Mouse (Mus musculus) spleen, postnatal 36 days (tissue): ENCODE results near the gene Gm8369.
A peak's percentile ranks its signal among the peaks of the same experiment; 100 is the strongest.
"Not testable (repeated sequence)": the region's sequence is repeated elsewhere in the genome, so short reads cannot be mapped to it uniquely, and the experiment has no call there.

Experiments used
- DNase-seq, 2 experiments: peaks; one replicate each; pipeline ENCODE4 v3.0.0; 2022; ENCODE audit warnings: low spot score in 2 of 2, mixed read lengths in 1 of 2

Gm8369 gene

GRCm38 (mm10) chr19:11485746-11486145 lies at the start of gene Gm8369:
Gm8369 (plus strand) TSS chr19:11485938.
- DNase-seq: peak; percentile 45 to 53

- peak; percentile 29 to 33 for DNase-seq
Measured at GRCm38 (mm10) chr19:11443338-11443737, 42.4 kb upstream of the Gm8369 start, which contains the start of gene Ms4a4b. Ms4a4b (plus strand) TSS chr19:11443553.

DNA sequence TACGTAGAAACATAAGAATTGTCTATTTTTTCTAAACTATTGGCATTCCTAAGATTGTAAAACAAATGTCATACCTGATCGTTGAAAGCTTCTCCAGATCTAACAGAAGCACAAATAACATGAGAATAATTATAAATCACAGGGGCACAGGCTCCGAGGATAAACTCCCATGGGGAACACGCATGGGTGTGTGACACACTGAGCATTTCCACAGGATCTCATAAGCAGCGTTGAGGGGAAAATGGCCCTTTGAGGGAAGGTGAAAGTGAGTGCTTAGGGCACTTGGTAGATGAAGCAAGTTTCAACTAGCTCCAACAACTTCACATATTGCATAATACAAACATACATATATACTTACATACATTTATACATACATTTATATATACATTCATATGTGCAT lies 41.8 kb upstream of the Gm8369 start:
- DNase-seq: no peak

GRCm38 (mm10) chr19:11447238-11447637 lies 38.5 kb upstream of the Gm8369 start:
- peak in 1 of 2 experiments; percentile 36 for DNase-seq

DNA sequence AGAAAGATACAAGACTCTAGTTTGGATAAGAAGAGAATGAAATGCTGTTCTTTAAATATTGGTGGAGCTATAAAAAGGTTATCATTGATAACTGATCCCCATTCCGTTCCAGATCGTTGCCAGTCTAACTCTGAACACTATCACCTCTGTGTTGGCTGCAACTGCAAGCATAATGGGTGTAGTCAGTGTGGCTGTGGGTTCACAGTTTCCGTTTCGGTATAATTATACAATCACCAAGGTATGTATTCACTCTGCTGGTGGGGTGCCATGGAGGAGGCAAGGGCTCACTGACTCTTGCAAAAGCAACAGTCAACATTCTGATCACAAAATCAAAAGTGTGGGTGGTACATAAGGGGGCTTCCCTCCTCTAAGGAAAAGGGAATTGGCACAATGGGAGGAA lies 26.7 kb upstream of the Gm8369 start:
- not testable (repeated sequence) for DNase-seq

GRCm38 (mm10) chr19:11464795-11465194 lies 20.9 kb upstream of the Gm8369 start:
- not testable (repeated sequence) for DNase-seq

GRCm38 (mm10) chr19:11466471-11466870 lies 19.3 kb upstream of the Gm8369 start:
- DNase-seq: no peak

GRCm38 (mm10) chr19:11468361-11468760 lies 17.4 kb upstream of the Gm8369 start:
- not testable (repeated sequence) for DNase-seq

- DNase-seq: peak in 1 of 2 experiments; percentile 32
Measured at GRCm38 (mm10) chr19:11469215-11469614, 16.5 kb upstream of the Gm8369 start, which contains the start of gene Ms4a6c. Ms4a6c (plus strand) TSS chr19:11469366.

- peak in 1 of 2 experiments; percentile 38 for DNase-seq
Measured at GRCm38 (mm10) chr19:11479714-11480113, 6.0 kb upstream of the Gm8369 start.

GRCm38 (mm10) chr19:11482684-11483083 lies 3.1 kb upstream of the Gm8369 start:
- DNase-seq: no peak

DNA sequence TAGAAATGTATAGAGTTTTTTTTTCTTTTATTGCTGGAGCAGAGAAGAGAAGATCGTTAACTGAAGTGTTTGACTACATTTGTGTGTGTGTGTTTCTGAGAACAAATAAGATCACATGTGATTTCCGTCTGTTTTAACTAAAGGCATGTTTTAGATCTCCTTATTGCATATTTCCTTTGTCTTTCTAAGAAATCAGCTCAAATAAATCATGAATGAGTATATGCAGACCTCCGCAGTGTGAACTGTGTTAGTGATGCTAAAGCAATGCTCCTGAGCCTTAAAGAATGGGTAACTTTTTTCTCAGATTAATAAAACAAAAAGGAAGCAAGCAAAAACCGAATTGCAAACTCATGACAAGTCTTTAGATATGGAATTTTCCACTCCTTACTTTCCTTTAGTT lies 1.8 kb upstream of the Gm8369 start:
- DNase-seq: no peak

- DNase-seq: peak; percentile 69 to 72
Measured at GRCm38 (mm10) chr19:11484388-11484787, 1.4 kb upstream of the Gm8369 start.

DNA sequence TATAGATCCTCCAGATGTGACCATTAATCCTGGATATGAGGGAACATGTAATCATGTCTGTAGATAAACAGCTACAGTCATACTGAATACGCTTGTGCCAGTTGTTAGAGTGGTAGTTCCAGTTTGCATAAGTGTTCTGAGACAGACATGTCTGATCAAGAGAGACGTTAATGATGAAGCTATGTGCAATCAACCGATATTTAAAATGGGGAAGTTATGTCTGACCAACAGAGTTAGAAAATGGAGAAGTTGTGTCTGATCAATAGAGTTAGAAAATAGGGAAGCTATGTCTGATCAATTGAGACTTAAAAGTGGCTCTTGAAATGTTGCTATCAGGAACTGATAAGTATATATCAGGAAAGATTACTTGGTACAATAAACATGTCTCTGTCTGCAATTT lies 472 bp upstream of the Gm8369 start:
- peak; percentile 42 to 60 for DNase-seq

GRCm38 (mm10) chr19:11486599-11486998 lies 861 bp downstream of the Gm8369 start:
- no peak for DNase-seq

DNA sequence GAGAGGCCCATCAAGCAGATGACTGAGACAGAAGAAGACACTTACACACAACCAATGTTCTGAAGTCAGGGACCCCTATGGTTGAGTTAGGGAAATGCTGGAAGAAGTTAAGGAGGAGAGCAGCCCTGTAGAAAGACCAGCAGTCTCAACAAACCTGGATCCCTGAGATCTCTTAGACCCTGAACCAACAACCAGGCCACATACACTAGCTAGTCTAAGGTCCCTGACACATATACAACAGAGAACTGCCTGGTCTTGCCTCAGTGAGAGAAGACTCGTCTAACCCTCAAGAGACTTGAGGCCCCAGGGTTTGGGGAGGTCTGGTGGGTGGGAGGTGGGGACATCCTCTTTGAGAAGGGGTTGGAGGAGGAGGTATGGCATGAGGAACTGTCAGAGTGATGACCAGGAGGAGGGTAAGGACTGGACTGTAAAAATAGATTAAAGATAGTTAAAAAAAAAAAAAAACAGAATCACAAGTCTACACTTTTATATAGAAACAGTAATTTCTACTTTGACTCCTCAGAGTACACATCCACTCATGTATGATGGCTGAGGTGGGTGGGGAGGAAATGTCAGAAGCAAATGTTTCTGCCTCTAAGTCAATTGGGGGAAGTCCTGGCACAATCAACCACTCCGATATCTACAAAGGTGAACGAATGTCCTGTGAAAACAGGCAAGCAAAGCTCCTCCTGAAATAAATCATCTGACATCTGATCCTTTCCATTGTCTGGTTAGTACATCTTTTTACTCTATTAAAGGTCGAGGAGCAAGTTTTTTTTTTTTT lies 5.9 kb downstream of the Gm8369 start:
- peak; percentile 82 to 85 for DNase-seq

DNA sequence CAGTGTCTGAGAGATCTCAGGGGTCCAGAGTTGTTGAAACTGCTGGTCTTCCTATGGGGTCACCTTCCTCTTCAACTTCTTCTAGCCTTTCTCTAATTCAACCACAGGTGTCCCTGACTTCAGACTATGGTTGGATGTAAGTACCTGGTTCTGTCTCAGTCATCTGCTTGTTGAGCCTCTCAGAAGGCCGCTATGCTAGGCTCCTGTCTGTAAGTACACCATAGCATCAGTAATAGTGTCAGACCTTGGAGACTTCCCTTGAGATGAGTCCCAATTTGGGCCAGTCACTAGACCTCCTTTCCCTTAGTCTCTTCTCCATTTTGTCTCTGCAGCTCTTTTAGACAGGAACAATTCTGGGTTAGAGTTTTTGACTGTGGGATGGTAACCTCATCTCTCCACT lies 6.9 kb downstream of the Gm8369 start:
- DNase-seq: no peak

DNA sequence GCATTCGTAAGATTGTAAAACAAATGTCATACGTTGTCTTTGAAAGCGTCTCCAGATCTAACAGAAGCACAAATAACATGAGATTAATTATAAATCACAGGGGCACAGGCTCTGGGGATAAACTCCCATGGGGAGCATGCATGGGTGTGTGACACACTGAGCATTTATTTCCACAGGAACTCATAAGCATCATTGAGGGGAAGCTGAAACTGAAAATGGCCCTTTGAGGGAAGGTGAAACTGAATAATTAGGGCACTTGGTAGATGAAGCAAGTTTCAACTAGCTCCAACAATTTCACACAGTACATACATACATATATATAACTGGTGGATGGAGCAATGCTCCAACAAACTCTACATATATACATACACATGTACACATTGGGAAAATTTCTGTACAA lies 8.8 kb downstream of the Gm8369 start:
- DNase-seq: peak; percentile 82 to 87

DNA sequence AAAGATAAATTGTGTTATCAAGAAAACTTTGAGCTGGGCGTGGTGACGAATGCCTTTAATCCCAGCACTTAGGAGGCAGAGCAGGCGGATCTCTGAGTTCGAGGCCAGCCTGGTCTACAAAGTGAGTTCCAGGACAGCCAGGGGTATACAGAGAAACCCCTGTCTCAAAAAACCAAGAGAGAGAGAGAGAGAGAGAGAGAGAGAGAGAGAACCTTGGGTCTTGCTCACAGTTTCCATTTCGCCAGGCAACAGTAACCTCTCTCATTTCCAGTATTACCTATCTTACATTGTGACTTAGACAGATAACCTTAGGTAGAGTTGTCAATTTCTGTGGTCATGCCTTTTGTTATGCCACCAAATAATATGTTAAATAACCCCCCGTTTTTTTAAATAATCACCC lies 10.6 kb downstream of the Gm8369 start:
- DNase-seq: no peak

DNA sequence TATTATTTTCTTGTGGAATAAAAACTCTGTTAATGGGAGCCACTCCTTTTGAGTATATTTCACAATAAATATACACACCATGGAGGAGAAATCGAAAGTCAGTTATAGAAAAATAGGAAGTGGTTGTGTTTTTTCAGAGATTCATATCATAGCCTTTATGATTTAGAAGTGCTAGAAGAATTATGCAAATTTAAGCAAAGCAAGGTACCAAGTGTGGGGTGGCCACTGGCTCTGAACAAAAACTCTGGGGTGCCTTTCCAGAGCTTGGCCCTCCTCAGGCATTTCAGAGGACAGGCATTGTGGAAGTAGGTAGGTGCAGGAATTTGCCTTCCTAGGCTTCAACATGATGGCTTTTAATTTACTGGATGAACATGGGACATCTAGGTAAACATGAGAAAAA lies 11.6 kb downstream of the Gm8369 start:
- DNase-seq: peak; percentile 62 to 67

DNA sequence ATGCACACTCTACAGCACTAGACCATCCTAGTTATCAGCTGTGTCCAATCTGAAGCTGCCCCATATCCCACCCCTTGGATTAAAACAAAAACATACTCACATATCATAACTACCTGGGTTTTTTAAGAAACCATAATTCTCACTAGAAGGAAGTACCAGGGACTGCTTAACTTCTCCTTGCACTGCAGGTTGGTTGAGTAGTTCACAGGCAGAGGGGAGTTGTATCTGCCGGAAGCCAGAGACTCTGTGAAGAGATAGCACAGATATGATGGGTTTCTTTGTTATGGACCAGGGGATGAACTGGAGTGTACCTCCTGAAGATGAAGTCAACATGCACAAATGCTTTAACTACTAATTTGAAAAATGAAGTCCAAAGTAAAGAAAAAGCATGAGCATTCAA lies 15.1 kb downstream of the Gm8369 start:
- no peak for DNase-seq

DNA sequence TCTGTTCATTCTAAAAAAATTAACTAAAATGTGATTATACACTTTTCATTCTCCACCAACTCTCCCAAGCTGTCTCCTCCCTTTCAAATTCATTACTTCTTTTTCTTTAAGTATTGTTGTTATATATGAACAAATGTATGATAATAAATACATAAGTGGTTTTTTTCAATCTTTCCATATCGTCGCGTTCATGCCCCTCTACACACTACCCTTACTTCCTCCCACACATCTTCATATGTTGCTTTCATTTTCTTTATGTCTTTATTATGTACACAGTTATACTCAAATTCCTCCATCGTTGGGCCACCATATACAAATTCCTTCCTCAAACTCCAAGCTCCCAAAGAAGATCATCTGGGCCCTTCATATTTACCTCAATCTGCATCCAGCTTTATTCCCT lies 15.6 kb downstream of the Gm8369 start:
- DNase-seq: no peak

GRCm38 (mm10) chr19:11504857-11505256 lies 19.1 kb downstream of the Gm8369 start:
- no peak for DNase-seq

DNA sequence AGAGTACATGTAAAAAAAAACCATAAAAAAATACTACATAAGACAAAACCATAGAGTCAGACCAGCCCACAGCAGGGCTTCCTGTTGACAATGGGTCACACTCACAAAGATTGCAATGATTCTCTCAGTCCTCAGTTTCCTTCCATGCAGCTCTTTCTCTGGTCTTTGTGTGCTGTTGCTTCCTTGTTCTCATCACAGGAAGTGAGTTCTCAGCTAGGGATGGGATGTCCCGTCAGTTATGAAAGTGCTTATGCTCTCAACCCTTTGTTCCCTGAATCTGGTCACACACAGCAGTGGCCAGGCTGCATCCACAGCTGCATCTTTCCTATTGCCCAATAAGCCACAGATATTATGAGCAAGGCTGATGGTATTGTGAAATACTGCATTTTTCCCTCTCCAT lies 27.7 kb downstream of the Gm8369 start:
- no peak for DNase-seq
